Mouse (Mus musculus): Measurements from ENCODE around the gene Cpa1. TPM values are rescaled to one million over a fixed set of nuclear protein-coding genes. Genes with fewer than 3 reads are reported as not detected.
A peak's percentile ranks its signal among the peaks of the same experiment; 100 is the strongest.

Gene Cpa1
- polyA plus RNA-seq, 1 experiment from 2014 or later: 7.2 TPM

DNA sequence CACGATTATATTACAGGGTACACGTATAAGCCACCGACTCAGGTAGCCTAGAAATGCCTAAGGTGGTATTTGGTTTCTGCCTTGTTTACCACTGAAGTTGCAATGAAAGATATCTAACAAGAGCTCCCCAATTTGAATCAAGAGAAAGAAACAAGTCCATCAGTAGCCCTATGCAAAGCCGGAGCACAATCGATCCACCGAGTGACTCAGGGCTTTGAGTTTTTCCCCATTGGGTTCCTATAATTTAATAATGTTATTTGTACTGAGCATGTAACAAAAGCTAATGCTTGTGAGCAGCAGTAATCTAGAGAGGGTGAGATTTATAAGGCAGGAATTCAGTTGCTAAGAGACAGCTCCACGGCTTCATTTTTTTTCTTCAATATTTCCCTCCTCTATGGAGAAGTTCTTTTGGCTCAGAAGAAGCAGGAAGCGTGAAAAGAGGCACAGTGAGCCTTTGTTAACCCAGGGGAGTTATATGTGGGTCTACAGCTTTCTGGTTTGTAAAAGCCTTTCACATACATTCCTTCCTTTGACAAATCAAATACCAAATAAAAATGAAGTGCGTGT lies 35.8 kb downstream of the Cpa1 start:
- H3K4me1 ChIP-seq (ENCODE audit: control insufficient read depth, insufficient read depth, low read length): peaks cover 30% of the 10 kb centered on the region
- no peaks in the 10 kb centered on the region for H3K9me3 ChIP-seq (replicated peaks; ENCODE audit: control insufficient read depth, low read length)
- H3K27me3 ChIP-seq (ENCODE audit: control insufficient read depth, insufficient read depth, low read length): no peaks in the 10 kb centered on the region
- H3K4me3 ChIP-seq (ENCODE audit: low read length): no peak overlapping the region
- ATAC-seq (replicated peaks; ENCODE audit: extremely low read depth, insufficient read depth, low FRiP score): peak; percentile 56
- 51% methylated on average over 9 of the region's 9 CpGs for WGBS
- H3K27ac ChIP-seq (ENCODE audit: low read length): peak overlapping the region; percentile 93
- H3K36me3 ChIP-seq (ENCODE audit: control insufficient read depth, insufficient read depth): no peaks in the 10 kb centered on the region
- H3K4me2 ChIP-seq (ENCODE audit: low read depth, low read length): peak overlapping the region; percentile 55
- H3K9ac ChIP-seq (ENCODE audit: low read length): peak overlapping the region; percentile 75

DNA sequence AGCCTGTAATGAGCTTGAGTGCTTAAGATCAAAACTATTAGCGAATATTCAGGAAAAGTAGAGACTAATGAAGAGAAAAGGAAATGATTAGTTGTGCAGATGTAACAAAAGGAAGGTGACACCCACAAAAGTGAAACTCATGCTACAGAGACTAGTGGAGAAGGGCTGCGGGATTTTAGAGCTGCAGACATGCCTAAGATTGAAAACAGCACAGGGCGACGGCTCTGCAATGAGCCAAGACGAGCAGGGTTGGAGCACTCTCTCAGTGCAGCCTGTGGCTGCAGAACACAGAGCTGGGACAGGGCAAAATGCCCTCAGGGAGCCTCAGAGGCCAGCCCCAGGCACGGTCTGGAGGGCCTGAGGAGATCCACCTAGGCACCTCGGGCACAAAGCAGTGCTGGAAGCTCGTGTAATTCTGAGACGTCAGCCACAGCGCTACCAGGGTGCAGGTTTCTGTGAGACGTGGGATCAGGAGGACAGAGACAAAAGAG lies 36.3 kb downstream of the Cpa1 start:
- Histone ChIP-seq H3K9me3 (replicated peaks; ENCODE audit: control insufficient read depth, low read length) (no peaks in the 10 kb centered on the region), H3K27me3 (ENCODE audit: control insufficient read depth, insufficient read depth, low read length) (no peaks in the 10 kb centered on the region), H3K4me3 (ENCODE audit: low read length) (peak overlapping the region; percentile 5; the same call in 1 of the 2 replicates), H3K4me2 (ENCODE audit: low read depth, low read length) (peak overlapping the region; percentile 55), H3K36me3 (ENCODE audit: control insufficient read depth, insufficient read depth) (no peaks in the 10 kb centered on the region), H3K27ac (ENCODE audit: low read length) (peak overlapping the region; percentile 93), H3K9ac (ENCODE audit: low read length) (peak overlapping the region; percentile 75), H3K4me1 (ENCODE audit: control insufficient read depth, insufficient read depth, low read length) (peaks cover 30% of the 10 kb centered on the region)
- WGBS: 24% methylated on average over 11 of the region's 11 CpGs
- ATAC-seq (replicated peaks; ENCODE audit: extremely low read depth, insufficient read depth, low FRiP score): peak; percentile 56; the same call in 1 of the 2 replicates

DNA sequence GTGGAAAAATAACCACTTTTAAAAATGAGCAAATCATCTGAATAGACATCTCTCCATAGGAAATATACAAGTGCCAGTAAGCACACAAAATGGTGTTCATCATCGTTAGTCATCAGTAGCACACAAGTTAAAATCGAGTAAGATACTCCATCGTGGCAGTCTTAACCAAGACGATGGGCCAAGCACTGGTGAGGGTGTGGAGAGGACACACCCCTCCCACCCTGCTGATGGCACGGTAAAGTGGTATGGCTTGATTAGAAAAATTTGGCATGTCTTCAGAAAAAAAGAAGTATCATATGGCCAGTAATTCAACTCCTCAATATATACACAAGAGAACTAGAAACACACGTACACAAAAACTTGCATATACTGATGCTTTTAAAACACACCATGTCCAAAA lies 37.5 kb downstream of the Cpa1 start:
- WGBS: 87% methylated on average over 6 of the region's 6 CpGs

DNA sequence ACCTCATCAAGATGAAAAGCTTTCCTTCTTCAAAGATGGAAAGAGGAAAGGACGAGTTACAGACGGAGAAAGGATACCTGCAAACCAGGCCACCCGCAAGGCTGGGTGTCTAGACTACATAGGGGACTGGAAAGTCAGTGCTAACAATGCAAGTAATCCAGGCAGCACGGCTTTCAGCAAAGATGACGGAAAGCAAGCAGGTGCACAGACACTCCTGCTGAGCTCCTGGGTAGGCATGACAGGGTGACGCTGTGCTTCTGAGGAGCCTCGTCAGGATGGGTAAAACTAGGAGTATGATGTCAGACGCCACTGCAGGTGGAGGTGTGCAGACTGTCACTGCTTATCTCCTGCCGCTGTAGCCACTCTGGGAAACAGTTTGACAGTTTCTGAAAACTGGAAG lies 38.6 kb downstream of the Cpa1 start:
- no peaks in the 10 kb centered on the region for H3K9me3 ChIP-seq (replicated peaks; ENCODE audit: control insufficient read depth, low read length)
- ATAC-seq (replicated peaks; ENCODE audit: extremely low read depth, insufficient read depth, low FRiP score): no peak
- no peak overlapping the region for H3K4me2 ChIP-seq (ENCODE audit: low read depth, low read length)
- WGBS: 65% methylated on average over 9 of the region's 9 CpGs
- H3K4me1 ChIP-seq (ENCODE audit: control insufficient read depth, insufficient read depth, low read length): peaks cover 30% of the 10 kb centered on the region
- no peak overlapping the region for H3K9ac ChIP-seq (ENCODE audit: low read length)
- H3K4me3 ChIP-seq (ENCODE audit: low read length): no peak overlapping the region
- no peaks in the 10 kb centered on the region for H3K27me3 ChIP-seq (ENCODE audit: control insufficient read depth, insufficient read depth, low read length)
- H3K27ac ChIP-seq (ENCODE audit: low read length): no peak overlapping the region
- no peaks in the 10 kb centered on the region for H3K36me3 ChIP-seq (ENCODE audit: control insufficient read depth, insufficient read depth)

More for the DNA sequence above, 37.5 kb downstream of the Cpa1 start:
- Histone ChIP-seq H3K4me3 (ENCODE audit: low read length) (no peak overlapping the region), H3K27me3 (ENCODE audit: control insufficient read depth, insufficient read depth, low read length) (no peaks in the 10 kb centered on the region), H3K9ac (ENCODE audit: low read length) (no peak overlapping the region), H3K27ac (ENCODE audit: low read length) (no peak overlapping the region), H3K36me3 (ENCODE audit: control insufficient read depth, insufficient read depth) (no peaks in the 10 kb centered on the region), H3K4me1 (ENCODE audit: control insufficient read depth, insufficient read depth, low read length) (peaks cover 30% of the 10 kb centered on the region), H3K9me3 (replicated peaks; ENCODE audit: control insufficient read depth, low read length) (no peaks in the 10 kb centered on the region), H3K4me2 (ENCODE audit: low read depth, low read length) (no peak overlapping the region)
- no peak for ATAC-seq (replicated peaks; ENCODE audit: extremely low read depth, insufficient read depth, low FRiP score)

DNA sequence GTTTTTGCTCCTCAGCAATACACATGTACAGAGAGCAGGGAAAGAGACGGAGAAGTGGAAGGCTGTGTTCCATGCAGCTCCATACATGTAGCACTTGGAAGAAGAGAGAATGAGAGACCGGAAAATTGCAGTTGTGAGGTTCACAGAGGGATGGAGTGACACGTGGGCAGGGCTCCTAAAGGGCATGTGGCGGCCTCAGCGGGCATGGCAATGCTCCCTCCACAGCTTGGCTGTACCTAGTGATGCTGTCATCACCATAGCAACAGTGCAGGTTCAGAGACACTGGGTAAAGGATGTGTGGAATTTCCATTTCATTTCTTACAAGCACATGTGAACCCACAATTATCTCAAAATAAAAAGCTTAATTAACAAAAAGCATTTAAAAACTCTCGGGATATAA lies 39.5 kb downstream of the Cpa1 start:
- Histone ChIP-seq H3K4me3 (ENCODE audit: low read length) (no peak overlapping the region), H3K27me3 (ENCODE audit: control insufficient read depth, insufficient read depth, low read length) (no peaks in the 10 kb centered on the region), H3K27ac (ENCODE audit: low read length) (no peak overlapping the region), H3K36me3 (ENCODE audit: control insufficient read depth, insufficient read depth) (no peaks in the 10 kb centered on the region), H3K9ac (ENCODE audit: low read length) (no peak overlapping the region), H3K4me1 (ENCODE audit: control insufficient read depth, insufficient read depth, low read length) (peaks cover 32% of the 10 kb centered on the region), H3K4me2 (ENCODE audit: low read depth, low read length) (no peak overlapping the region), H3K9me3 (replicated peaks; ENCODE audit: control insufficient read depth, low read length) (no peaks in the 10 kb centered on the region)
- ATAC-seq (replicated peaks; ENCODE audit: extremely low read depth, insufficient read depth, low FRiP score): no peak
- 85% methylated on average over 6 of the region's 6 CpGs for WGBS

DNA sequence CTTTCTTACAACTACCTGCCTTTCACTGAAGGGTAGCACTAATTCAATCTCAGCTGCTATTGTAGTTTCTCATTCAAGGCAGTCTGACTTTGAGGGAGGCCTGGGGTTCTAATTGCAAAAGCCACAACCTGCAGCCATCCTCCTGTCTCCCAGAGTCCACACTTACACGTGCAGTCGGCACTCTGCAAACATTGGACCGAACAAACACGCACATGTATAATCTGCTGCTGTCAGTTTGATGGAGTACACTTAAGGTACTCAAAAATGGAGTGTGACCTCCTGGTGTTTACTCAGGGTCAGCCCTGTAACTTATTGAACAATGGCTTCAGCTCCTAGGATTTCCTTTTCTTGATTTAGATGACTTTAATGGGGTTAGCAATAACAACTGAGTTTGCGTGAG lies 40.5 kb downstream of the Cpa1 start:
- Histone ChIP-seq H3K4me3 (ENCODE audit: low read length) (no peak overlapping the region), H3K27me3 (ENCODE audit: control insufficient read depth, insufficient read depth, low read length) (no peaks in the 10 kb centered on the region), H3K9ac (ENCODE audit: low read length) (no peak overlapping the region), H3K4me2 (ENCODE audit: low read depth, low read length) (no peak overlapping the region), H3K36me3 (ENCODE audit: control insufficient read depth, insufficient read depth) (no peaks in the 10 kb centered on the region), H3K27ac (ENCODE audit: low read length) (no peak overlapping the region), H3K4me1 (ENCODE audit: control insufficient read depth, insufficient read depth, low read length) (peaks cover 22% of the 10 kb centered on the region), H3K9me3 (replicated peaks; ENCODE audit: control insufficient read depth, low read length) (no peaks in the 10 kb centered on the region)
- WGBS: 51% methylated on average over 5 of the region's 5 CpGs
- ATAC-seq (replicated peaks; ENCODE audit: extremely low read depth, insufficient read depth, low FRiP score): no peak

DNA sequence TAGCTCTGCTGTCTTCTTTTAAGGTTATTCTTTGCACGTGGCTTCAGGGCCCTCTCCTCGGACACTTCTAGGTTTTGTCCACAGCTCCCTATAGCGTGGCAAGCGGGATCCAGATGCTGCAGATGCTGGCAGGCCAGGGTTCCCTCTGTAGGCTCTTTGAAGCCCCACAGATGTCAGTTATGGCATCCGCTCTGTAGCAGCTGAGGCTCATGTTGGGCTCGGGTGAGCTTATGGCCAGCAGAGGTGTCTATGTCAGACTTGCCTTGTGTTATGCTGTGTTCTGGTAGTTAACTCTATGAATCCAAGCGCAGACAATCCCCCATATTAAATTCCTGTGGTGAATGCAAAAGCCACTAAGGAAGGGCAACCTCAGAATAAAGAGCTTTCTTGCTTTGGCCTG lies 41.4 kb downstream of the Cpa1 start:
- Histone ChIP-seq H3K9me3 (replicated peaks; ENCODE audit: control insufficient read depth, low read length) (no peaks in the 10 kb centered on the region), H3K27ac (ENCODE audit: low read length) (no peak overlapping the region), H3K36me3 (ENCODE audit: control insufficient read depth, insufficient read depth) (no peaks in the 10 kb centered on the region), H3K4me3 (ENCODE audit: low read length) (no peak overlapping the region), H3K27me3 (ENCODE audit: control insufficient read depth, insufficient read depth, low read length) (no peaks in the 10 kb centered on the region), H3K4me2 (ENCODE audit: low read depth, low read length) (no peak overlapping the region), H3K9ac (ENCODE audit: low read length) (no peak overlapping the region), H3K4me1 (ENCODE audit: control insufficient read depth, insufficient read depth, low read length) (peaks cover 13% of the 10 kb centered on the region)
- WGBS: 73% methylated on average over 7 of the region's 7 CpGs
- ATAC-seq (replicated peaks; ENCODE audit: extremely low read depth, insufficient read depth, low FRiP score): no peak

DNA sequence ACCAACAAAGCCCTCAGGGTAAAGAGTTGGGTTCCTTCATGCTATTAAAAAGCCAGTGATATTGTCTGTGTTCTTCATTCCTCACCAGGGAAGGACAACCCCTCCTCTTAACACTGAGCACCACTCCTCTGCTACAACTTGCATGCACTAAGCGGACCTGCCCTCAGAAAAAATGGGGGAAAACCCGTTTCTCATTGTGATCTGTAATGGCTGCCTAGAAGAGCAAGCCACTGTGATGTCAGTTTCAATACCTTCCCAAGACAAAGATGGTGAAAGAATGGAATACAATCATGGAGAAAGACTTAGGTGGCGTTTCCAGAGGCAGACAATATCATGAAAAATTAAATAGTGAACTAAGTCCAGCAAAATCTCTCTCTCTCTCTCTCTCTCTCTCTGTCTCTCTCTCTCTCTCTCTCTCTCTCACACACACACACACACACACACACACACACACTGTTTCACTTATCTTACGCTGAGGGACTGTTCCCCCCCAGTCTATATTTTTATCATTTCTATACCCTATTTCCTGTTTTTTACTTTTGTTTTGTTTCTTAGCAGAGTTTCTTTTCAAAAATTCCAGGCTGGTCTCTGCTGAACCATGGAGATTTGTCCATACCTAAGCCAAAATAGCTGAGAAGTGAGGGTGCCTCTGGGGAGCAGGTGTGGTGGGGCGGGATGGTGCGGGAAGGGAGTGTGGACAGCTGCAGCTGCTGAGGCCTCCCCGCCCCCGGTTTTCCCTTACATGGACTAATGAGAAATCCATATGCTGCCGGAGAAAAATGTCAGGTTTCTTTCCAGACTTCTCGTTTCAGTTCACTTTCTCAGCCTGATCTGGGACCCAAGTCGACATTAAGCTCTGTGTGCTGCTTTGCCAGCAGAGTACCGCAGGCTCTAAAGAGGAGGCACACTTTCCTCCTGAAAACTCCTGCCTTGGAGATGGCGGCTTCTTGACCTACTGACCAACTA lies 43.2 kb downstream of the Cpa1 start:
- no peaks in the 10 kb centered on the region for H3K9me3 ChIP-seq (replicated peaks; ENCODE audit: control insufficient read depth, low read length)
- H3K27me3 ChIP-seq (ENCODE audit: control insufficient read depth, insufficient read depth, low read length): no peaks in the 10 kb centered on the region
- H3K36me3 ChIP-seq (ENCODE audit: control insufficient read depth, insufficient read depth): no peaks in the 10 kb centered on the region
- no peak overlapping the region for H3K4me3 ChIP-seq (ENCODE audit: low read length)
- H3K4me2 ChIP-seq (ENCODE audit: low read depth, low read length): peak overlapping the region; percentile 27; the same call in 1 of the 2 replicates
- H3K27ac ChIP-seq (ENCODE audit: low read length): peak overlapping the region; percentile 78
- WGBS: 54% methylated on average over 13 of the region's 13 CpGs
- H3K4me1 ChIP-seq (ENCODE audit: control insufficient read depth, insufficient read depth, low read length): peaks cover 9% of the 10 kb centered on the region
- peak overlapping the region; percentile 5; the same call in 1 of the 2 replicates for H3K9ac ChIP-seq (ENCODE audit: low read length)
- peak; percentile 85 for ATAC-seq (replicated peaks; ENCODE audit: extremely low read depth, insufficient read depth, low FRiP score)

DNA sequence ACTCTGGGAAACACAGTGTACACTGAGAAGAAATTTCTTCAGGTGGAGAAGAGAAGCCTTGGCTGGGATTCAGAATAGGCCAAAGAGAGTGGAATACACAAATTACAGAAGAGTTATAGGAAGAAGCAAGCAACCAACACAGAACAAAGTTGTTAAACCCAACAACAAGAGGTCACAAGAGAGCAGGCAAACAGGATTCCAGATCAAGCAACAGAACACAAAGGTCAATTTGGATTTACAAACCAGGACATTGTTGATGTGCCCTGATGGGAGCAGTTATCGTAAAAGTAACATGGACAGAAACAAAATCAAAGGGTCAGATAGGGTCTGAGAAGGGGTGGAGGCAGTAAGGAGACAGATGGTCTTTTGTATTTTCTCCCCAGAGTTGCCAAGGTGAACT lies 45.6 kb downstream of the Cpa1 start:
- no peaks in the 10 kb centered on the region for H3K27me3 ChIP-seq (ENCODE audit: control insufficient read depth, insufficient read depth, low read length)
- no peak overlapping the region for H3K4me3 ChIP-seq (ENCODE audit: low read length)
- H3K9ac ChIP-seq (ENCODE audit: low read length): no peak overlapping the region
- no peak for ATAC-seq (replicated peaks; ENCODE audit: extremely low read depth, insufficient read depth, low FRiP score)
- no peaks in the 10 kb centered on the region for H3K9me3 ChIP-seq (replicated peaks; ENCODE audit: control insufficient read depth, low read length)
- no peak overlapping the region for H3K4me2 ChIP-seq (ENCODE audit: low read depth, low read length)
- no peaks in the 10 kb centered on the region for H3K36me3 ChIP-seq (ENCODE audit: control insufficient read depth, insufficient read depth)
- H3K27ac ChIP-seq (ENCODE audit: low read length): no peak overlapping the region
- WGBS: 88% methylated on average over 1 of the region's 1 CpGs
- H3K4me1 ChIP-seq (ENCODE audit: control insufficient read depth, insufficient read depth, low read length): peaks cover 6% of the 10 kb centered on the region
